Mouse (Mus musculus) olfactory bulb, adult 2 months (tissue): ENCODE measurements at regions not wholly inside any gene's neighbourhood (a gene's known extent, or its start where the extent isn't known, plus 50 kb on each side); places are given as distances from the start of the nearest gene placed in this dataset.

Experiments used
- H3K27ac ChIP-seq: fragments of 200-500 bp; 2 replicates; pipeline ENCODE4 v1.5.1; 2012; ENCODE audit warnings: low read depth, low read length; ENCODE audit not compliant: insufficient read depth
- H3K4me1 ChIP-seq: fragments of 200-500 bp; 2 replicates; pipeline ENCODE4 v1.6.1; 2012; ENCODE audit warnings: low read length; ENCODE audit not compliant: control insufficient read depth, insufficient read depth
- H3K4me3 ChIP-seq: fragments of 200-500 bp; 2 replicates; pipeline ENCODE4 v1.5.1; 2012; ENCODE audit warnings: mild to moderate bottlenecking, low read depth, low read length, moderate library complexity; ENCODE audit not compliant: insufficient read depth
- CTCF ChIP-seq: fragments of 200-500 bp; IDR thresholded peaks from 2 replicates; pipeline ENCODE4 v1.5.1; 2012; ENCODE audit warnings: low read depth, mild to moderate bottlenecking, low read length, moderate library complexity; ENCODE audit not compliant: insufficient read depth
- POLR2A ChIP-seq: fragments of 200-500 bp; IDR thresholded peaks from 2 replicates; pipeline ENCODE4 v1.6.1; 2012; ENCODE audit warnings: mild to moderate bottlenecking, low read depth, low read length, moderate library complexity; ENCODE audit not compliant: insufficient read depth
- WGBS: fragments of 180-500 bp; shearing (Covaris S2); methylation state at CpG from one replicate; pipeline ENCODE4 v1.1.7; 2018; 5-methylcytosine and 5-hydroxymethylcytosine counted together

GRCm38 (mm10) chr1:55904571-55904970 lies 498.9 kb downstream of the Plcl1 start:
- no peak overlapping the region for H3K27ac ChIP-seq
- TF ChIP-seq POLR2A (no peak), CTCF (no peak)
- H3K4me3 ChIP-seq, result no peak overlapping the region
- no peaks in the 10 kb centered on the region for H3K4me1 ChIP-seq
- WGBS, result 85% methylated on average over 2 of the region's 2 CpGs

GRCm38 (mm10) chr1:55905232-55905631 lies 499.5 kb downstream of the Plcl1 start:
- no peaks in the 10 kb centered on the region for H3K4me1 ChIP-seq
- WGBS, result 96% methylated on average over 4 of the region's 4 CpGs
- H3K4me3 ChIP-seq, result no peak overlapping the region
- H3K27ac ChIP-seq, result no peak overlapping the region
- TF ChIP-seq CTCF, result no peak
- TF ChIP-seq POLR2A, result no peak

GRCm38 (mm10) chr1:55910024-55910423 lies 504.3 kb downstream of the Plcl1 start:
- 93% methylated on average over 2 of the region's 2 CpGs for whole genome bisulfite sequencing

GRCm38 (mm10) chr1:55914284-55914683 lies 508.6 kb downstream of the Plcl1 start:
- WGBS, result 22% methylated on average over 3 of the region's 3 CpGs
- Histone ChIP-seq H3K4me3 (no peak overlapping the region), H3K27ac (no peak overlapping the region), H3K4me1 (no peaks in the 10 kb centered on the region)
- TF ChIP-seq POLR2A, result no peak
- no peak for TF ChIP-seq CTCF

More at GRCm38 (mm10) chr1:55910024-55910423, 504.3 kb downstream of the Plcl1 start:
- H3K27ac ChIP-seq, result no peak overlapping the region
- no peaks in the 10 kb centered on the region for H3K4me1 ChIP-seq
- TF ChIP-seq CTCF (no peak), POLR2A (no peak)
- H3K4me3 ChIP-seq, result no peak overlapping the region

GRCm38 (mm10) chr1:55915940-55916339 lies 510.2 kb downstream of the Plcl1 start:
- TF ChIP-seq CTCF (no peak), POLR2A (no peak)
- Histone ChIP-seq H3K27ac (no peak overlapping the region), H3K4me1 (no peaks in the 10 kb centered on the region), H3K4me3 (no peak overlapping the region)
- WGBS, result 46% methylated on average over 11 of the region's 11 CpGs

- H3K27ac ChIP-seq, result no peak overlapping the region
- no peaks in the 10 kb centered on the region for H3K4me1 ChIP-seq
- TF ChIP-seq POLR2A (no peak), CTCF (no peak)
- no peak overlapping the region for H3K4me3 ChIP-seq
Observed at GRCm38 (mm10) chr1:55919516-55919915, 513.8 kb downstream of the Plcl1 start.

- H3K4me3 ChIP-seq, result no peak overlapping the region
- no peak overlapping the region for H3K27ac ChIP-seq
- 74% methylated on average over 3 of the region's 3 CpGs for WGBS
- H3K4me1 ChIP-seq, result no peaks in the 10 kb centered on the region
- TF ChIP-seq POLR2A (no peak), CTCF (no peak)
Observed at GRCm38 (mm10) chr1:55946786-55947549, 541.2 kb downstream of the Plcl1 start.

- TF ChIP-seq CTCF (no peak), POLR2A (no peak)
- H3K4me1 ChIP-seq, result no peaks in the 10 kb centered on the region
- WGBS, result 90% methylated on average over 5 of the region's 5 CpGs
- H3K4me3 ChIP-seq, result no peak overlapping the region
- no peak overlapping the region for H3K27ac ChIP-seq
Observed at GRCm38 (mm10) chr1:55947618-55948283, 542.0 kb downstream of the Plcl1 start.

- no peaks in the 10 kb centered on the region for H3K4me1 ChIP-seq
- no peak overlapping the region for H3K4me3 ChIP-seq
- H3K27ac ChIP-seq, result no peak overlapping the region
- no peak for TF ChIP-seq CTCF
- no peak for TF ChIP-seq POLR2A
- WGBS, result 79% methylated on average over 4 of the region's 4 CpGs
Observed at GRCm38 (mm10) chr1:55949606-55950005, 543.9 kb downstream of the Plcl1 start.
